Mouse (Mus musculus) left cerebral cortex, adult 11 months (tissue): Measurements from ENCODE around the gene Yipf1.

ENCODE experiments used
- DNase-seq: peaks from one replicate; pipeline ENCODE4 v3.0.0; 2022; ENCODE audit warnings: low spot score

Gene Yipf1

GRCm38 (mm10) chr4:107372304-107372703 is 58.1 kb downstream of the Yipf1 start:
- no peak for DNase-seq

- no peak for DNase-seq
Observed at GRCm38 (mm10) chr4:107374677-107375076, 60.5 kb downstream of the Yipf1 start.

GRCm38 (mm10) chr4:107378954-107379353 is 64.8 kb downstream of the Yipf1 start:
- DNase-seq = no peak

GRCm38 (mm10) chr4:107380871-107381270 is 66.7 kb downstream of the Yipf1 start:
- DNase-seq = no peak

- no peak for DNase-seq
Observed at GRCm38 (mm10) chr4:107387038-107387437, 72.9 kb downstream of the Yipf1 start.

- no peak for DNase-seq
Observed at GRCm38 (mm10) chr4:107387465-107387864, 73.3 kb downstream of the Yipf1 start.

DNA sequence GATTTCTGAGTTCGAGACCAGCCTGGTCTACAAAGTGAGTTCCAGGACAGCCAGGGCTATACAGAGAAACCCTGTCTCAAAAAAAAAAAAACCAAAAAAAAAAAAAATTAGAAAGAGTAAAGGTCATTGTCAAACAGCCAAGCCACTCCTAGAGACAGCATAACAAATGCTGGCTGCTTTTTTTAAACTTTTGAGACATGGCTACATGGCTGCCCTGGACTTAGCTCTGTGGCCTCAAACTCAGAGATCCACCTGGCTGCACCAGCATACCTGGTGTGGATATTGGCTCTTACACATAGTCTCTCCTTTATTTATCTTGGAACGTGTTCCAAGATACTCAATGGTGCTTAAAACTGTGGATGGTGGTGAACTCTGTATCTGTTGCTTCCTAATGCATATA is 74.1 kb downstream of the Yipf1 start:
- no peak for DNase-seq

- no peak for DNase-seq
Observed at GRCm38 (mm10) chr4:107389345-107389744, 75.2 kb downstream of the Yipf1 start.

GRCm38 (mm10) chr4:107393771-107394170 is 79.6 kb downstream of the Yipf1 start:
- DNase-seq = no peak
